Mouse (Mus musculus) kidney, adult 9 months (tissue): ENCODE measurements around the gene S100pbp.
"Not testable (repeated sequence)": the region's sequence is repeated elsewhere in the genome, so short reads cannot be mapped to it uniquely, and the experiment has no call there.

Source experiments
- DNase-seq: peaks from one replicate; pipeline ENCODE4 v3.0.0; 2022

Gene S100pbp

DNA sequence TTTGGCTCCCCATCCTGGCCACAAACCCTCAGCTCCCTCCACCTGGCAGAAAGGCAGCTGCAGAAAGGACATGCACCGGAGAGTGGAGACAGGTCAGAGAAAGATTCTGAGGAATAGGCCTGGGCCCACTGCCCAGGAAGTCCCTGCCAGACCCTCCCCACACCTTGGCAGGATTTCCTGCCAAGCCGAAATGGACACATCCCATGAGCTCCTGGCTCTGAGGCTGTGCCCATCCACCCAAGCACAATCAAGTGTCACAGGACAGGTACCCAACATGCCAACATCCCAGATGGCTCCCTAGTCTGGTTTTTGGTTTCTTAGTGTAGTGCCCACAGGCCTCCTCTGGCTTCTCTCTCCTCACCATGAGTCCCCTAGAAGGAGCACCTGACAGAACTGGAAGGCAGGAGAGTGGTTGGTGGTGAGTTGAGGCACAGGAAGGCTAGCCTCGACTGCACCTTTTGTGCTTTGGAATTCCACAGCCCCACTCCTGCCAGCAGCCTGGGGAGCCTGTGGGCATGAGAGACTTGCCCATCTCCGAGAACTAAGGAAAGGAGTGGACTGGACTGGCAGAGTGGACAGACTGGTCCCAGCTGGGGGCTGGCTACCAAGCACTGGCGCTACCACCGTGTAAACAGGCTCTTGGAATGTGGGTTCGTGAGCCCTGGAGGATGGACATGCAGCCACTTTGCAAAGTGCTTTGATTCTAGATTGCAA is 31.0 kb upstream of the S100pbp start:
- DNase-seq: no peak

DNA sequence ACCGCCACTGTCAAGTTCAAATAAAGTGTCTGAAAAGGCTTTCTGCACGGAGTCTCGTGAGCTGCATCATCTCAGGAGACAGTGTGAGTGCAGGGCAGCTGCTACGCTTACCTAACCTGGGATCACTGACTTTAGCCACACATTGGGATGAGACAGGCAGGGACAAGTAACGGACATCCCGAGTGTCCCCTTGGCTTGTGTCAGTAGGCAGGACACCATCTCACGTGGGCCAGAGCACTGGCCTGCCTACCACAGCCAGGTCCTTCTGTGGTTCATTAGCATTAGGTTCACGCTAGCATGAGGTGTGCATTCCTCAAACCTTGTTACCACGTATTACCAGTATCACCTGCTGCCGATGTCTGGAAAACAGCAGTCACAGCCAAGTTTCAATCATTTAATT is 29.7 kb upstream of the S100pbp start:
- no peak for DNase-seq

DNA sequence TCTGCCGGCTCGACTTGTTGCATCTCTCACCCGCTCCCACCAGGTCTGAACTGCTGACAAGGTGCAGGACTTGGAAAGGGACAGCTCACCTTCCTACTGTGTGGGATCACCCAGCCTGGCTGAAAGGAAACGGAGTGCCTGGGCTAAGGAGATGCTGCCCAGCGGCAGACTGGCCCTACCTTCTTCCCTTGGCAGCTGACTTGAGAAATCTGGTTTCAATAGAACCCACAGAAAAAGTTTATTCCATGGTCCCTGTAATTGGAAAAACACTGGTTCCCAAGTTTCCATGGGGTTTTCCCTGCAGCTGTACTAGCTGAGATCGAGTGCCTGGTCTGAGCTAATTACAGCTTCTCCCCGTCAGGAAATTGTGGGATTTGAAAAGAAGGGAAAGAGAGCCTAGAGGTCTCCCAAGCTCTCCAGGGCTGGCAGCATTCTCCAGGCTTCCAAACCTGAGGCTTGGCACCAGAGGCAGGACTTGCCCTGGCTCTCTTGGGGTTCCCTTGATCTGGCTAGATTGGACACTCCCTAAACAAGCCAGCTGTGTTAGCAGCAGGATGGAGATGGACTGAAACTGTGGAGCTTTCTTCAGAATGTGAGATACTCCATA is 29.1 kb upstream of the S100pbp start:
- DNase-seq: no peak

DNA sequence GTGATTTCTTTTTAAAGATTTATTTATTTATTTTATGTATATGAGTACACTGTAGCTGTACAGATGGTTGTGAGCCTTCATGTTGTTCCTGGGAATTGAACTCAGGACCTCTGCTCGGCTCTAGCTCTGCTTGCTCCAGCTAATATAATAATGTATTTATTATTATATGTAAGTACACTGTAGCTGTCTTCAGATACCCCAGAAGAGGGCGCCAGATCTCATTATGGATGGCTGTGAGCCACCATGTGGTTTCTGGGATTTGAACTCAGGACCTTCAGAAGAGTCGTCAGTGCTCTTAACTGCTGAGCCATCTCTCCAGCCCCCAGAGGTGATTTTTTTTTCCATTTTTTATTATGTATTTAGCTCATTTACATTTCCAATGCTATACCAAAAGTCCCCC is 23.0 kb upstream of the S100pbp start:
- DNase-seq: not testable (repeated sequence)

DNA sequence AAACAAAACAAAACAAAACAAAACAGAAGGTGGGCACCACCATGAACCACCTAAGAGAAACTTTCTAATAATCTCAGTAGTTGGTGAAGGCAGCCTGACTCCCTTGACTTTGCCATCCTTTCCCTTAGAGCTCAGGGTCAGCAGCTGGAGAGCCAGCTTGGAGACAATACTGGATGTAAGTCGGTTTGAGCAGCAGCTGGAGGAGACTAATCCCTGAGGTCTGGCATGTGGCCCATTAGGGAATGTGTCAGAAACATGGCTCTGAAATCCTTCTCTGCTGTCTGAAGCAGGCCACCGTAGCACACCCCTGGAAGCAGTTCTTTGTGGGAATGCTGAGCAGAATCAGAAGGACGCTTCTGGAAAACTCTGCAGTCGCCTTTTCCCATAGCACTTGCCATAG is 21.9 kb upstream of the S100pbp start:
- DNase-seq: no peak

DNA sequence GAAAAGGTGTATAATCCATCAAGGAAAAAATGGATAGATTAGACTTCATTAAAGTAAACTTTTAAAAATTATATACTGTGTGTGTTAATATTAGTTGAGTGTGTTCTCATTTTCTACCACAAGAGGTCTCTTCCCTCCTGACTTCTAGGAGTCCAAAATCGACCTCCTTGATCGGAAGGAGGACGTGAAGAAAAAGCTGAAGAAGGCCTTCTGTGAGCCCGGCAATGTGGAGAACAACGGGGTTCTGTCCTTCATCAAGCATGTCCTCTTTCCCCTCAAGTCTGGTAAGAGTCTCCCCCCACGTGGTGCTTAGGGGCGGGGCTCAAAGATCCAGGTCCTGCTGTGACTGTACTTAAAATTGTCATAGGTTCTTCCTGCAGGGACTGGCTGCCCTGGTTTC is 20.0 kb upstream of the S100pbp start:
- no peak for DNase-seq

DNA sequence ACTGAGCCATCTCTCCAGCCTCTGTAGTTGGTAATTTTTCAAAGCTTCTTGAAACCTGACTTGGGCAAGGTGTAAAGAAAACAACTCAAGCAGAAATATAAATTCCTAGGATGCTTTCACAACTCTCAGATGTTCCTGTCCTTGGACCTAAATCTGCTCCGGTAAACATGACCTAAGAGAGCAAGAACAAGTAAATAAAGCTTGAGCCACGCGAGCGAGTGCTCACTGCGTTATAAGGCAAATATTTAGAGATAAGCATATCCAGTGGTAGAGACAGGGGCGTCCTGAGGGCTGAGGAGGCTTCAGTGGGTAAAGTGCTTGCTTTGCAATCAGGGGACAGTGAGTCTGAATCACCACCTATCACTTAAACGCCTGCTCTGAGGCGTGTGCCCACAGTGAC is 17.3 kb upstream of the S100pbp start:
- DNase-seq: no peak

DNA sequence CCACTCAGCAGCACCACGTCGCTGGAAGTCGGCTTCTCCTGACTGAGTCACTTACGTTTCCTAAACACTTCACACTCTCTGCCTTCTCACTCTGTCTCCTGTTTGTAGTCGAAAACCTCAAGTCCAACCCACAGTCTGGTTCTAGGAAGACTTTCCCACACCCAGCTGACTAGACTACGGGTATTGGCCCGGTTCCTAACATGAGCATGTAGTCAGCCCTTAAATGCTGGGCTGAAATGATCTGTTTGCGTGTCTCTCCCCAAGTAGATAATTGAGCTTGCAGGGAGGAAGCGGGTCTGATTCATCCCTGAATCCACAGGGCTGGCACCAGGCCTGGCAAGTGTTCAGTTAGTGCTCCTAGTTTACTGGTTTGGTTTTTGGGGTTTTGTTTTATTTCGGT is 15.1 kb upstream of the S100pbp start:
- no peak for DNase-seq

DNA sequence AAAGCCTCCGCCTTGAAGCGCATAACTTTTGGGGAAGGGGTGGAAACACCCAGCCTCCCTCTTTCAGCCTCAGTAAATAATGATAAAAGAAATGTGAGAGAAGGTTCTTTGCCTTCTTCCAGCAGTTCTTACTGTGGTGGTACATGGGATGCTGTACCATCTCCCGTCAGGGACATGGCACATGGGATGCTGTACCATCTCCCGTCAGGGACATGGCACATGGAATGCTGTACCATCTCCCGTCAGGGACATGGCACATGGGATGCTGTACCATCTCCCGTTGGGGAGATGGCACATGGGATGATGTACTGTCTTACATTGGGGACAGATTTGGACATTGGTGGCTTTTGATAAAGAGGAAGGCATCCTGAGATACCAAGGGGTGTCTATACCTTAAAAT is 8.0 kb upstream of the S100pbp start:
- no peak for DNase-seq

DNA sequence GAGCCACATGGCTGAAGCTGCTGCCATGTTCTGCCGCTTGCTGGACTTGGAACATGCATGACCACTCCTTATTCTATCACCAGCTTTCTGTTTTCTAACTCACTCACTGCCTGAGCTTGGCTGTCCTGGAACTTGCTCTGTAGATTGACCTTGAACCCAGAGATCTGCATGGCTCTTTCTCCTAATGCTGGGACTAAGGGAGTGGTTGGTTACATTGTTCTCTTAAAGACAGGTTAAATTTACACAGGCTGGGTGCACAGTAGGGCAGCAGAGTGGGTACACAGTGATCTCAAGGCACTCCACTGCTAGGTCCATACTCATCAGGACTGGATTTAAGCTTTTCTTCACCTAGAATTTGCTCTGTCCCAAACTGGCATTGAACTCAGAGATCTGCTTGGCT is 4.8 kb upstream of the S100pbp start:
- no peak for DNase-seq

DNA sequence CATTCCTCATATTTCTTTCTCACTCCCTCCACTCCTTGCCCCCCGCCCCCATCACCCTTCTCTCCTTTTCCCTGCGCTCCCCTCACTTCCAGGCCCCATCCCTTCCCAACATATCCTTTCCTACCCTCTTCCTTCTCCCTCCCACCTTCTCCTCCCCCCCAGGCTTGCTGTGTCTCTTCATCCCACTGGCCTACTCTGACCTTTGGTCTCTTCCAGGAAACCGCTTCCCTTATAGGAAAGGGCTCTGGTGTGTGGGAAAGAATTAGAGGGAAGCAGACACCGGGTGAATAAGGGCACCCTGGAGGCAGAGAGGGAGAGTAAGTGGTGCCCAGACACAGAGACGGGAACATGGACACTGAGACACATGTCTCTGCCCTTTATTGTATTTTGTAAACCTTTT is 2.2 kb upstream of the S100pbp start:
- no peak for DNase-seq

DNA sequence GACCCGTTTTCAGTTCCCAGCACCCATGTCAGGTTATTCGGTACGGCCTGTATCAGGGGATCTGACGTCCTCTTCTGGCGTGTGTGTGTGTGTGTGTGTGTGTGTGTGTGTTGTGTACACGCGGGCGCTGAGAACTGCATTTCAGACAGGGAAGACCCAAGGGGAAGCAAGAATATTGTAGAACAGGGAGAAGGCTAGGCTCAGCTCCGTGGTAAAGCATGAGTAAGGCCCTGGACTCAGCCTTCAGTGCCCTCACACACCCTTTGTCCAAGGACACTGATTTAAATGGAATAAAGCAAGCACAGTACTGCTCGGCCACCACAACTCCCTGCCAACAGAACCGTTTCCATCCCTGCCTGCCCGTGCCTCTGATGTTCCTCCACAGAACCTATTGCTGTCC is 1.0 kb upstream of the S100pbp start:
- peak; percentile 27 for DNase-seq

DNA sequence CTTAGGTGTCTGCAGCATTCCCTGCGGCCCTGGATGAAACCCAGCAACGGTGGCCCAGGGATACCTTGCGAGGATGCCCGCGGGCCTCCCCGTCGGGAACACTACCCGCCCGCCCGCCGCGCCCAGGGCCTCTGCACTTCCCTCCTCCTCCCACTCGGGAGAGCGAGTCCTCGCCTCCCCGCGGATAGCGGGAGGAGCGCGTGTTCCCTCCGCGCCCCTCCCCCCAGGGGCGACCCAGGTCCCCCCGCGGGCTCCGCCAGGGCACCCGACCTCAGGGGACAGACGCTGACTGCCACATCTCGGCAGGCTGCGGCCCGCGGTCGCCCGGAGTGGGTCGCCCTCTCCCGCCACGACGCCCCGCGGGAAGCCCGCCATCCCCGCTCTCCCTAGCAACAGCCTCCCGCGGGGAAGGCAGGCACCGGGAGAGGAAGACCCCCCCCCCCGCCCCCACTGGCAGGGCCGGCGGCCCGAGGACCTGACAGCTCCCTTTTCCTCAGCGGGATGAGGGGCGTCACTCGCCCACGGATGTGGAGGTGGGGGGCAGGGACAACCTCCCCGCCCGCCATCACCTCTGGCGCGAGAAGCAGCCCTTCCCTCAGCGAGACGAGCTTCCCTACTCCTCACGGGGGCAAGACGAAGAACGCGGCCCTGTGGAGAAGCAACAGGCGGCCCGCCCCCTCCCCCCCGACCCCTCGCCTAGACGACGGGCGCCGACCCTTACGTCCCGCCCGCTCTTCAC is 555 bp downstream of the S100pbp start:
- peak; percentile 49 for DNase-seq

DNA sequence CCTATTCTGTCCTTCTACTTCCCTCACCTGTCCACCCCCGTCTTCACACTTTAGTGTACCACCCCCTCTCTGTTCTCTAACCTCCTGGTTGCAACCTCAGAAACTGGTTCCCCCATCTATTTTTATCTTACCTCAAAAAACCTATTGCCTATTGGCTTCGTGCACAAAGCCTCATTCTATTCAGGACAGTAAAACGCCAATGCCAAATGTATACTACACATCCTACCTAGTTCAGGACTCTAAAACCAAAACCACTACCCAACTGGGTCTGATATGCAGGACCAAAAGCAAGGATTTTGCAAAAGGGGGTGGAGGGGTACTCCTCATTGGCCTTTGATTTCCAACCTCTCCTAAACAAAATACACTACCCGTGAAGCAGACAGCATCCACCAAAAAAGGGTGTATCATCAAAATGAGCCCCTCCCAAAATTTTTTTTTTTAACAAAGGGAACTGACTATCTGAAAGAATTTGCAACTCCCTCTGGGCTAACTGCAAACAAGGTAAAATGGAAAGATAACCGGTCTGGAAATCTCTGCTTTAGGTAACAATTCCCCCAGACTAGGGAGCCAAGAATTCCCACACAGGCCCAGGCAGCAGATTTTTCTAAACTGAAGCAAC is 1.4 kb downstream of the S100pbp start:
- DNase-seq: no peak

DNA sequence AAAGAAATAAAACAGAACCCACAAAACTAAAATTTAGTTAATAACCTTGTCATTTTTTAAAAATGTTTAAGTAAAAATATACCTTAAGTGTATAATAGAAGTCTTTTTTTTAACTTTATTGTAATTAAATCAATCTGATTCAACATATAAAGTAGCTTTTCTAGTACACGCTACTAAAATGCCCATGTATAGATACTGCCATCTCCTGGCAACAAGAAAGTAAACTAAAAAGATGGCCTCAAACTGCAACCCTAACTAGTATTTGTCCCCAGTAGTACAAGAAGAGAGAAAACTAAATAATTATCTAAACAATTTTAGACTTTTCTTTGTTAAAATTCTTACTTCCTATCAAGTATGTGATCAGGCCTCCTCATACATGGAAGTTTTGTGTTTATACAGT is 10.0 kb downstream of the S100pbp start:
- DNase-seq: no peak

DNA sequence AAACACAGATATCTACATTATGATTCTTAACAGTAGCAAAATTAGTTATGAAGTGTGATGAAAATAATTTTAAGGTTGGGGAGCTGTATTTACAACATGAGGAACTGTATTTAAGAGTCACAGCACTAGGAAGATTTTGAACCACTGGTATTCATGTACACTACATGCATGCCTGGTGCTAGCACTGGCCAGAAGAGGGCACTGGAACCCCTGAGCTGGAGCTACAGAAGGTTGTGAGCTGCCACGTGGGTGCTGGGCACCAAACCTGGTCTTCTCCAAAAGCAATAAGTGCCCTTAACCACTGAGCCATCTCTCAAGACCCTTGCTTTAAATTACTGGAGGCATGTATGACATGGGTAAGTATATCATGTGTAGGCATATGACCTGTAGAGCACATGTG is 17.0 kb downstream of the S100pbp start:
- no peak for DNase-seq

DNA sequence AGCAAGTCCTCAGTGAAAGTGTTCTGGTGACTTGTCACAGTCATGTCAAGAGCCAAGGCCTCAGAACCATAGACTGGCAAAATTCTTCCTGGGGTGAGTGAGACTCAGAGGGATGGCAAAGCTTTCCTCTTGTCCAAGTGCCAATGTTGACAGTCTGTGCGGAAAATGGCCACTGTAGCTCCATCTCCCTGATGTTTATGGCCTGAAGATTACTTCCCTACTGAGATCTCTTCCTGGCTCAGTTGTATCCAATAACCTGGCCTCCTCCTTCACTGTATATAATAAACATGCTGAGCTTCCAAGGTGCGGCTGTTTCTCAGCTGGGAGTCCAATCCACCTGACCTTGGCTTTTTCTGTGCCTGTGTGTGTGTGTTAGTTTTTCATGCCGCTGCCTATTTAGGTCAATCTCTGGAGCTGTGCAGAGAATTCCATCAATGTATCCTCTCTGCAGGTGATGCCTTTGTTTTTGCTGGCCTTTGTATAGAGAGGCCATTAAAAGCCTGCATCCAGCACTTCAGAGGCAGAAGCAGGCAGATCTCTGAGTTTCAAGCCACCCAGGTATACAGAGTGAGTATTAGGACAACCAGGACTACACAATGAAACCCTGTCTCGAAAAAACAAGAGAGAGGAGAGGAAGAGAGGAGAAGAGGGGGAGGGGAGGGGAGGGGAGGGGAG is 27.8 kb downstream of the S100pbp start:
- DNase-seq: no peak

DNA sequence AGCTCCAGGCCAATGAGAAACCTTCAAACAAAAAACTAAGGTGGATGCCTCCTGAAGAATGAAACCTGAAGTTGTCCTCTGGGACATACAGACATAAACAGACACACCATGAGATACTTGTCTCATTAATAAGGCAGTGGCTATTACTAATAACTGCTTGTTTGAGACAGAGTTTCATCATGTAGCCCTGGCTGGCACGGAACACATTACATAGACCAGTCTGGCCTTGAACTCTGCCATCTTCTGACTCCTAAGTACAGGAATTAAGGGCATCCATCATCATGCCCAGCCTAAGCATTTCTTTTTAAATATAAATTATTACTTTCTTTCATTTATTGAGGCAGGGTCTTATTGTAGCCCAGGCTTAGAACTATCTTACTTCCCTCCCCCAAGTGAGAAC is 28.5 kb downstream of the S100pbp start:
- no peak for DNase-seq

DNA sequence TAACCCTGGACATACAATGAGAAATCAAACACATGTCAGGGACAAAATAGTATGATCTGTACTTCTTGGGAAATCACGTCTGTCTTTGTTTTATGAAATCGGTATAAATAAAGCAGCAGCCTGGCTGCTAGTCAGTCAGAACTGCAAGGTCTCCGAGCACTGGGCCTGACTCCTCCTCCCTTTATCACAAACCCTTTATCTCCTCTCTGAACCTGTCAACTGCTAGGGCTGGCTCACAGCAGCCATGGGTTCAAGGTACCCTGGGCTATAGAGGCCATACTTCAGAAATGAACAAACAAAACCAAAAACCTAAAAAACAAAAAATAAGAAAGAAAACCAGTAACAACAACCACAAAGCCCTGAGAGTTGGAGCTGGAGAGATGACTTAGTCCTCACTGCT is 31.0 kb downstream of the S100pbp start:
- DNase-seq: no peak

DNA sequence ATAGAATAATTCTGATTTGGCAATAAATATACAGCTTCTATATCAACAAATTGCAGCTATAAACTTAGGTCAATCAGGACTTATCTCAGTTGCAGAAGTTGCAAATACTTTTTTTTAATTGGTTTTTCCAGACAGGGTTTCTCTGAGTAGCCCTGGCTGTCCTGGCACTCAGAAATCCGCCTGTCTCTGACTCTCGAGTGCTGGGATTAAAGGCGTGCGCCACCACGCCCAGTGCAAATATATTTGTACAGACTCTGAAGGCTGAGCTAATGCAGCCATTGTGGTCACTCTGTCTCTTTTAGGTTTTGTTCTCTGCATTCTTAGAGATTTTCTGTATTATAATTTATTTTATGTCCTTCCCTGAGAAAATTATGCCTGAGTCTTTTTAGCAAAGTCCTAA is 32.0 kb downstream of the S100pbp start:
- no peak for DNase-seq

DNA sequence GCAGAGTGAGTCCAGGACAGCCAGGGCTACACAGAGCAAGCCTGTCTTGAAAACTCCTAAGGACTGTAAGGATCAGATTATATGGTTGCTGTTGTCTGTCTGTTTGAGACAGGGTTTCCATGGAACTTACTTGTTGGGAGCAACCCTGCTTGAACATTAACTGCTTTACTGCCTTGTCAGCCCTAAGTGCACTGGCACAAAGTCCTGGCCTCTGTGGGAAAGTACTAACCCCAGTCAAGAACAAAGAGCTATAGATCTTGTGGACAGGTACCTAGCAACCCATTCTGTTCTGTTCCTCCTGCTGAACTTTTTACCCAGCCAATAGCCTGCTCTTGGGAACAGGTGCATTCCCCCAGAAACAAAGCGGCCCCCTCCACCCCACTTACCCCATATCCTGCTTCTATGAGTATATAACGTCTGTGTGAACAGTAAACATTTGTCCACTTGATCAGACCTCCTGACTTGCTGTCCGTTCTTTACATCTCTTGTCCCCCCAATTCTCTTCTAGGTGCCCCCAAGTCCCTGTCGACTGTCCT is 38.2 kb downstream of the S100pbp start:
- peak; percentile 67 for DNase-seq

DNA sequence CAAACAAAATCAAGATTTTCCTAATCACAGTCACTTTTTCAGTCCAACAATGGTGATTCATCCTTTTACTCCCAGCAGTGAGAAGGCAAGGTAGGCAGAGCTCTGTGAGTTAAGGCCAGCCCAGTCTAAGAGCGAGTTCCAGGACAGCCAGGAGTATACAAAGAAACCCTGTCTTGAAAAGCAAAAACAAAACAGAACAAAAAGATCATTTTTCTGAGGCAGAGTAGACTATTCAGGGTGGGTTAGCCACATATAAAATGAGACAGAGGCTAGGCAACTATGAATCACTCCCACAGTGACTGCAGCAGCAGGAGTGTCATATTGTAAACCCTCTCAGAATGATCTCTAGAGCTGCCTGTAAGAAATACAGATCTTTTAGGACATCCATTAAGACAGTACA is 40.2 kb downstream of the S100pbp start:
- no peak for DNase-seq

DNA sequence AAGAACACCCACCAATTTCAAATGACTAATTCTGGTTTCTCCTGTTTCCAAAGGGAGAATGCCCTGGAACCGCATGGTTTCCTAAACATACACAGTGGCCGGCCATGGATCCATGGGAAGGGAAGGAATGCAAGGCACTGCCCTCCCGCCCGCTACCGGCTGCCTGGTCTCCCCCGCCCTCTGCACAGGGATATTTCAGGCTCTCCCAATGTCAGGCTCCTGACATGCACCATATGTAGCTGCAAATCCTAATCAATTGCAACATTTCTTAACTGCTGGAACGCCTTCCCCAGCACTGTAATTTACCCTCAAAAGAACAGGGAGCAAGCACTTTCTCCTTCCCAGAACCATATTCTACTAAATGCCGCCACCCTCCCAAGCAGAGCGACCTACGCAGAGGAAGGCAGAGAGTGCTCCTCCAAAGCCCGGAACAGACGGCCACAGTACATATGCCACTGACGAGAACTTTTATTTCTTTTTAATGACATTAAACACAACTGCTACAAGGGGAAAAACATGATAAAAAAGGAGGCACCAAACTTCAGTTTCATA is 41.9 kb downstream of the S100pbp start:
- DNase-seq: no peak
